Mouse (Mus musculus) testis, adult 2 months (tissue): Measurements from ENCODE around the gene Ntn3.

Source experiments
- CTCF ChIP-seq: fragments of 200-500 bp; IDR thresholded peaks from 2 replicates; pipeline ENCODE4 v1.5.1; 2012; ENCODE audit warnings: low read depth, mild to moderate bottlenecking, inconsistent platforms, low read length, moderate library complexity; ENCODE audit not compliant: control insufficient read depth, insufficient read depth, insufficient replicate concordance
- POLR2A ChIP-seq: fragments of 200-500 bp; IDR thresholded peaks from 2 replicates; pipeline ENCODE4 v1.6.1; 2012; ENCODE audit warnings: low read depth, mild to moderate bottlenecking, inconsistent platforms, low read length, moderate library complexity; ENCODE audit not compliant: control insufficient read depth

- TF ChIP-seq CTCF (no peak), POLR2A (no peak)
These were observed 16.5 kb upstream of the Ntn3 start for GRCm38 (mm10) chr17:24225851-24226250.
